Mouse (Mus musculus): ENCODE measurements around the gene Akap13.

GRCm38 (mm10) chr7:75781948-75782722 lies 326.8 kb downstream of the Akap13 start:
- peak; percentile 62 for TF ChIP-seq POLR2A (IDR thresholded peaks at IDR 0.05; ENCODE audit: low read depth, low read length)
- no peak for TF ChIP-seq CTCF (IDR thresholded peaks at IDR 0.05; ENCODE audit: borderline replicate concordance, insufficient read depth, low read length)
